Mouse (Mus musculus) heart, embryonic 12.5 days (tissue): ENCODE measurements around the gene Yes1. TPM values are rescaled to one million over a fixed set of nuclear protein-coding genes. Genes with fewer than 3 reads are reported as not detected.

Experiments used
- ATAC-seq: fragments of 200-750 bp; cut with Nextera tagmentation; 2 replicates; pipeline ENCODE4 v1.8.0; 2017; ENCODE audit warnings: moderate TSS enrichment, moderate library complexity; ENCODE audit not compliant: insufficient number of reproducible peaks, low FRiP score
- H3K27ac ChIP-seq: fragments of 300-500 bp; sonication (generic); 2 replicates; pipeline ENCODE4 v1.5.1; 2016; ENCODE audit warnings: mild to moderate bottlenecking, moderate library complexity; ENCODE audit not compliant: poor library complexity, severe bottlenecking
- H3K27me3 ChIP-seq: fragments of 300-500 bp; sonication (generic); replicated peaks from 2 replicates; pipeline ENCODE4 v1.6.1; 2016; ENCODE audit warnings: mild to moderate bottlenecking, moderate library complexity
- H3K36me3 ChIP-seq: fragments of 300-500 bp; sonication (generic); 2 replicates; pipeline ENCODE4 v1.6.1; 2016; ENCODE audit warnings: mild to moderate bottlenecking, moderate library complexity
- H3K4me1 ChIP-seq: fragments of 300-500 bp; sonication (generic); replicated peaks from 2 replicates; pipeline ENCODE4 v1.6.1; 2016; ENCODE audit warnings: mild to moderate bottlenecking
- H3K4me2 ChIP-seq: fragments of 300-500 bp; sonication (generic); 2 replicates; pipeline ENCODE4 v1.6.1; 2016; ENCODE audit warnings: mild to moderate bottlenecking, moderate library complexity
- H3K4me3 ChIP-seq: fragments of 300-500 bp; sonication (generic); 2 replicates; pipeline ENCODE4 v1.5.1; 2016; ENCODE audit warnings: mild to moderate bottlenecking
- H3K9ac ChIP-seq: fragments of 300-500 bp; sonication (generic); 2 replicates; pipeline ENCODE4 v1.6.1; 2016; ENCODE audit warnings: mild to moderate bottlenecking, moderate library complexity
- H3K9me3 ChIP-seq: fragments of 300-500 bp; sonication (generic); replicated peaks from 2 replicates; pipeline ENCODE4 v1.6.1; 2016; ENCODE audit warnings: mild to moderate bottlenecking, moderate library complexity
- WGBS: fragments of 180-500 bp; shearing (Covaris S2); methylation state at CpG from one replicate; pipeline ENCODE4 v1.1.7; 2016; 5-methylcytosine and 5-hydroxymethylcytosine counted together
- polyA plus RNA-seq: library from polyadenylated mRNA; unstranded; fragments of >200 nt; fragmentation: Nextera tagmentation; extraction: Ambion mirVana; gene quantifications from 2 replicates; pipeline ENCODE4 v1.2.1, GENCODE M21; 2016

Yes1 gene
- polyA plus RNA-seq, 1 experiment from 2014 or later = 32.0 TPM

DNA sequence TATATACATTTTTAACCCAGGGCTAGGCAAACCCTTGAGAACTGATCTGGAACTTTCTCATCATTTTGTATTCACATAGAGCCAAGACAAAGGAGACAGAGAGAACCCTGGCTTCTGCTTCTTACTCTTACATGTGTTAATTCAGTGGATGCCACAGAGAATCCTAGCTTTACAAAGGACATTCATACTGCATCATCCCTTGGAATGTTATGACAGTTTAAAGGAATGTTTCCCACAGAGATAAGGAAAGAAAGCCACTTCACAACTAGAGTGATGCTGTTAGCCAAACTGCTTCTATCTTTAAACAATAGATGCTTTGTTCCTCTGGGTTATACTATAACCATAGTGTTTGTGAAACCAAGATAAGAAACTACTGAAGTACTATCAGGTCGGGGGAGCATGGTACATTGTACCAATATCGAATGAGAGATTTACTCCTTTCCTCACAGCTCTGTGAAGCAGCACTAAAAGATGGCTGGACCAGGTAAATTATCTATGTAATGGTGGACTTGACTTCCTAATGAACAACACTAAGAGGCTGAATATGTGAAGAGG lies 95.3 kb downstream of the Yes1 start:
- Histone ChIP-seq H3K9ac (no peak overlapping the region), H3K27me3 (no peaks in the 10 kb centered on the region), H3K4me1 (peaks cover 3% of the 10 kb centered on the region; the same call in 1 of the 2 replicates), H3K4me2 (no peak overlapping the region), H3K9me3 (no peaks in the 10 kb centered on the region), H3K27ac (no peak overlapping the region), H3K36me3 (no peaks in the 10 kb centered on the region), H3K4me3 (no peak overlapping the region)
- no peak for ATAC-seq
- 56% methylated on average over 2 of the region's 2 CpGs for WGBS

DNA sequence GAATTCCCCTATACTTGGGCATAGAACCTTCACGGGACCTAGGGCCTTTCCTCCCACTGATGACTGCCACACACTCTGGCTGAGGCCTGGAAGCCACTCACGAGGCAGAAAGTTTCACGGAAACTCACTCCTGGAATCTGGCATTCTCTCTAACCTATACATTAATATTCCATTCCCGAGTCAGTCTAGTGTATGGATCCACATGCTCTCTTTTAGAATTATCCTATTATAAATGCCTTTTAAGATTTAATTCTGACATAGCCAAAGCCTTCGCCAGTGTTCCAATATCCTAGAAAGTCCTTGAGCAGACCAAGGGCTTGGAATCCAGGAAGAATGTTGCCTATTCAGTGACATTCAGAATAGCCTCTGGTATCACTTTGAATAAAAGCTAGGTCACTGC lies 100.5 kb downstream of the Yes1 start:
- Histone ChIP-seq H3K36me3 (no peaks in the 10 kb centered on the region), H3K4me2 (no peak overlapping the region), H3K27ac (no peak overlapping the region), H3K4me3 (no peak overlapping the region), H3K27me3 (no peaks in the 10 kb centered on the region), H3K4me1 (peaks cover 10% of the 10 kb centered on the region; the same call in 1 of the 2 replicates), H3K9ac (no peak overlapping the region), H3K9me3 (no peaks in the 10 kb centered on the region)
- no peak for ATAC-seq
- WGBS = 65% methylated on average over 5 of the region's 5 CpGs

- no peak overlapping the region for H3K9ac ChIP-seq
- 66% methylated on average over 4 of the region's 4 CpGs for WGBS
- no peak overlapping the region for H3K4me2 ChIP-seq
- no peaks in the 10 kb centered on the region for H3K27me3 ChIP-seq
- no peak overlapping the region for H3K27ac ChIP-seq
- H3K4me3 ChIP-seq = no peak overlapping the region
- no peak for ATAC-seq
- H3K4me1 ChIP-seq = peaks cover 10% of the 10 kb centered on the region; the same call in 1 of the 2 replicates
- H3K9me3 ChIP-seq = no peaks in the 10 kb centered on the region
- no peaks in the 10 kb centered on the region for H3K36me3 ChIP-seq
These were observed 101.5 kb downstream of the Yes1 start for GRCm38 (mm10) chr5:32712221-32713041.

GRCm38 (mm10) chr5:32713042-32713702 lies 102.2 kb downstream of the Yes1 start:
- Histone ChIP-seq H3K4me3 (peak overlapping the region; percentile 69), H3K4me2 (peak overlapping the region; percentile 85), H3K9me3 (no peaks in the 10 kb centered on the region), H3K4me1 (peaks cover 10% of the 10 kb centered on the region; the same call in 1 of the 2 replicates), H3K27ac (peak overlapping the region; percentile 84), H3K36me3 (no peaks in the 10 kb centered on the region), H3K27me3 (no peaks in the 10 kb centered on the region), H3K9ac (peak overlapping the region; percentile 74)
- 35% methylated on average over 2 of the region's 2 CpGs for WGBS
- ATAC-seq = peak; percentile 4; the same call in 1 of the 2 replicates

DNA sequence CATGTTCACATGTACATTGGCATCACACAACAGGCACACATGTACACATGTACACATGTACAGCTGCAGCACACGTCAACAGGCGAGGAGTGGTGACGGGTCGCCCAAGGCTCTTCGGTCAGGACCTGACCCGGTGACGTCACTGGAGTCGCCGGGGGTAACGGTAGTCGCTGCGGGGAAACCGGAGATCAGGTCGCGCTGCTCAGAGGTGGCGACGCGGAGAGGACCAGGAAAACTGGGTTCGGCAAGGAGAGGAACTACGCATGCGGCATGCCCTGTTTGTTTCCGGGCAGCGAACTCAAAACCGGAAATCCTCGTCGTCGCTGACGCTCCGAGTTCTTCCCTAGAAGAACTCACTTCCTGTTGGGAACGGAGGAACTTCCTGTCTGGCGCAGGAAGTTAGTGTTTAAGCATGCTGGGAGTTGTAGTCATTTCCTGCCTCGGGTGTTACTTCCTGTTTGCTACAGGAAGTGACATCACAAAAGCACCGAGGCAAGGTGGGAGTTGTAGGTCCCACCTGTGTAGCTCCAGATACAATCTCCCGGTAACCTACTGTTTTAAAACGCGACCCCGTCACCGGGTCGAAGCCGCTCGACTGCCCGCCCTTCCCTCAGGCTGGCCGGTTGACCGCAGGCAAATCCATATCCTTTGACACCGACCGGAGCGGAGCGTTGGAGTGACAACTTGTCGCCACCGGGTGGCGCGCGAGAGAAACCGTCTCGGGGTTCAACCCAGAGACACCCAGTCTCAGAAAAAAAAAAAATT lies 102.9 kb downstream of the Yes1 start:
- H3K4me3 ChIP-seq = peak overlapping the region; percentile 69
- peak overlapping the region; percentile 74 for H3K9ac ChIP-seq
- H3K4me1 ChIP-seq = peaks cover 11% of the 10 kb centered on the region; the same call in 1 of the 2 replicates
- no peaks in the 10 kb centered on the region for H3K36me3 ChIP-seq
- no peaks in the 10 kb centered on the region for H3K27me3 ChIP-seq
- H3K9me3 ChIP-seq = no peaks in the 10 kb centered on the region
- ATAC-seq = peak; percentile 98
- 2% methylated on average over 55 of the region's 55 CpGs for WGBS
- H3K27ac ChIP-seq = peak overlapping the region; percentile 84
- H3K4me2 ChIP-seq = peak overlapping the region; percentile 85

DNA sequence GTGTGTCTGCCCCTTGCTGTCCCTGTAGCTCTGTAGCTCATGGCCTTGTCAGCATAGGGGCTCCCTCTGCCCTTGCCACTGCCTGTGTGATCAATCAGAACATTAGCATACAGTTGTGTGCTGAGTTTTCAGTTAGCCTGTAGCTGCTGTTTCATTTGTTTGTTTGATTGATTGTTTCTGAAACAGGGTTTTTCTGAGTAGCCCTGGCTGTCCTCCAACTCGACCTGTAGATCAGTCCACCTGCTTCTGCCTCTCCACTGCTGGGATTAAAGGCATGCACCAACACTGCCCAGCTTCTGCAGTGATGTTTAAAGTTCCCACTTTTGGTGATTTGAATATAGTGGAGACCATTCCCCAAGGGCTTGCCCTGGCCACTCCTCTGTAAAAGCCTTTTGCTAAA lies 106.8 kb downstream of the Yes1 start:
- Histone ChIP-seq H3K9ac (no peak overlapping the region), H3K36me3 (no peaks in the 10 kb centered on the region), H3K4me2 (no peak overlapping the region), H3K27ac (no peak overlapping the region), H3K4me1 (peaks cover 9% of the 10 kb centered on the region; the same call in 1 of the 2 replicates), H3K9me3 (no peaks in the 10 kb centered on the region), H3K4me3 (no peak overlapping the region), H3K27me3 (no peaks in the 10 kb centered on the region)
- WGBS = 56% methylated on average over 1 of the region's 1 CpGs
- no peak for ATAC-seq

DNA sequence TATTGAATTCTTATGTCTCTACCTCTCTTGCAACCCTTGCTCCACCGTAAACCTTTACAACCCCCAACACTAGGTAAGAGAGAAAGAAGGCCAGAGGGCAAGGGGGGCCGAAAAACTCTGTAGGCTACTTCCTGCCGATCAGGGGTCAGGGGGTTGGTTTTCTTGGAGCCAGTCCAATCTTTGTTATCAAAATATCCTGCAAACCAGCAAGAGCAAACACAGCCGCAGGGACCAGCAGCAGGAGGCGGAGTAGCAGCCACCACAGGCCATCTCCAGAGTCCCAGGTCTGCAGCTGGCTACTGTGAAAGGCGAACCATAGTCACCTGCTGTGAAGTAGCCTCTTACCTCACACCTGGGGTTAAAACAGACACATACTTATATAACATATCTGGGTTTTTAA lies 107.9 kb downstream of the Yes1 start:
- Histone ChIP-seq H3K36me3 (no peaks in the 10 kb centered on the region), H3K27ac (no peak overlapping the region), H3K4me3 (no peak overlapping the region), H3K4me2 (no peak overlapping the region), H3K27me3 (no peaks in the 10 kb centered on the region), H3K9ac (no peak overlapping the region), H3K4me1 (peaks cover 4% of the 10 kb centered on the region; the same call in 1 of the 2 replicates), H3K9me3 (no peaks in the 10 kb centered on the region)
- 43% methylated on average over 6 of the region's 6 CpGs for WGBS
- no peak for ATAC-seq

- no peak overlapping the region for H3K9ac ChIP-seq
These were observed 109.4 kb downstream of the Yes1 start for GRCm38 (mm10) chr5:32720416-32720815.

DNA sequence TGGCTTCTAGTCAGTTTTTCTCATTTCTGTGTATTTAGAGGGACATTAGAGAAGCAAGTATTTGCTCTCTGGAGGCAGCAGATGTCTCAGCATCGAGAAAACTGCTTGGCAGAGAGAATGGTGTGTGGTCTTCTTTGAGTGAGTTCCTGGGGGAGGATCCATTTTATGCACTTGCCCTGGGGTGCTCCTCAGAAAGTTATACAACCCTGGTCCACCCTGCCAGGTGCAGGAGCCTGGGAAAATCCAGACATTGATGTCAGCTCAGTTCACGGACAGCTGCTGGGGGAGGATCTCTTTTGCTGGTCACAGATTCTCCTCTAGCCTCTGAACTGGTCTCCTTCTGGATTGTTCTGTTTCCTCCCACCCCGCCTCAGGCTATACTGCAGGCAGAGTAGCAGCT lies 110.3 kb downstream of the Yes1 start:
- 70% methylated on average over 3 of the region's 3 CpGs for WGBS
- no peak overlapping the region for H3K4me3 ChIP-seq
- ATAC-seq = no peak
- no peaks in the 10 kb centered on the region for H3K9me3 ChIP-seq
- H3K9ac ChIP-seq = no peak overlapping the region
- no peak overlapping the region for H3K4me2 ChIP-seq
- no peaks in the 10 kb centered on the region for H3K27me3 ChIP-seq
- H3K27ac ChIP-seq = no peak overlapping the region
- H3K36me3 ChIP-seq = no peaks in the 10 kb centered on the region
- H3K4me1 ChIP-seq = peaks cover 4% of the 10 kb centered on the region; the same call in 1 of the 2 replicates

More at GRCm38 (mm10) chr5:32720416-32720815, 109.4 kb downstream of the Yes1 start:
- no peak for ATAC-seq
- Histone ChIP-seq H3K4me1 (peaks cover 4% of the 10 kb centered on the region; the same call in 1 of the 2 replicates), H3K4me2 (no peak overlapping the region), H3K27me3 (no peaks in the 10 kb centered on the region), H3K9me3 (no peaks in the 10 kb centered on the region), H3K36me3 (no peaks in the 10 kb centered on the region), H3K27ac (no peak overlapping the region), H3K4me3 (no peak overlapping the region)
- 85% methylated on average over 9 of the region's 9 CpGs for WGBS

- Histone ChIP-seq H3K27me3 (no peaks in the 10 kb centered on the region), H3K36me3 (no peaks in the 10 kb centered on the region), H3K9ac (no peak overlapping the region), H3K9me3 (no peaks in the 10 kb centered on the region), H3K4me1 (peaks cover 4% of the 10 kb centered on the region; the same call in 1 of the 2 replicates), H3K4me2 (no peak overlapping the region), H3K4me3 (no peak overlapping the region), H3K27ac (no peak overlapping the region)
- ATAC-seq = no peak
- 72% methylated on average over 7 of the region's 7 CpGs for WGBS
These were observed 111.3 kb downstream of the Yes1 start for GRCm38 (mm10) chr5:32722263-32722662.
